Mouse (Mus musculus) ovary, postnatal 14 days (tissue): ENCODE data around the gene Ccdc191.

ENCODE experiments used
- DNase-seq: peaks from one replicate; pipeline ENCODE4 v3.0.0; 2022; ENCODE audit warnings: low spot score

Gene Ccdc191

GRCm38 (mm10) chr16:43980110-43980609 is 90.6 kb downstream of the Ccdc191 start:
- no peak for DNase-seq

GRCm38 (mm10) chr16:43986299-43986698 is 96.7 kb downstream of the Ccdc191 start:
- no peak for DNase-seq

DNA sequence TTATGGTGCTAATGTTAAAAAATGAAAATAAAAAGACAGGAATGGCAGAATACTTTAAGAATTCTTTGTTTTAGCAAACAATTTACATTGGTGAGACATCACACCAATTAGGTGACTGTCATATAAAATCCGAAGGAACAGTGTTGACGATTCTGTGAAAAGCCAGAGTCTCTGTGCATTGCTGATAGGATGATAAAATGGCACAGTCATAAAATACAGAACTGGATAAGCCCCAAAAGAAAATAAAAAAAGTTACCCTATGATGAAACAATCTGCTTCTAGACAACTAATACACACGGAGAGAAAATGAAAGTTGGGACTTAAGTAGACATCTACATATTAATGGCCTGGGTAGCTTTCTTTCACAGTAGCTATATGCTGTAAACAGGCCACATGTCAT is 105.0 kb downstream of the Ccdc191 start:
- DNase-seq, result no peak

DNA sequence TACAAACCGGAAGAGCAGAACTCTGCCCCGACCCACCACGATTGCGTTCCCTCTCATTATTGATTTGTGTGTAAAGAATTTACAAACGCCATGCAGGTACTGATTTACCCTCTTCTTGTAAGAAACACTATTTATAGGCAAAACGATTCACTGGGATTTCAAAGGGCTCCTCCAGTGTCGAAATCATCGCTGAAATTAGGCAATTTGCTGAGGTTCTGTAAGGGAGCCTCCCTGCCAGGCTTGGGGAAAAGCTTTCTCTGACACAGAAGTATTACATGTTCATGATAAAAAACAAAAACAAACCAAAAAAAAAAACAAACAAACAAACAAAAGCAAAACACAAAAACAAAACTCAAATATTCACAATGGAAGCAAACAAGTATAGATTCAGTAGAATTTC is 109.5 kb downstream of the Ccdc191 start:
- no peak for DNase-seq

DNA sequence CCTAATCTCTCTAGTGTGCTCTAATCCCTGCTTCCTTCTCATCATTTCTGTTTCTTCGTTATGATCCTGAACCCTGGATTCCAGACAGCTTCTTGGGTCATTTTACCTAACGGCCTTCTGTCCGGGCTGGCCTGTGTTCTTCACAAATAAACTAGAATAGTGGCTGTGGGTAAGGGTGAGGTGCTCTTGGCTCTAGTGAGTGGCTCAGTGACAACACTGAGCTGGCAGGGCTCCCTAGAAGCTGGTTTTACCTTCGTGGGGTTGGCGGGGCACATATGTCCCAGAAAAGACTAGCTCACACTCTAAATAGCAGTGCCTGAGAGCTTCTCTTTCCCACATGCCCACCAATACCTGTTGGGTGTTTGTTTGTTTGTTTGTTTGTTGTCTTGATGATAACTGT is 109.9 kb downstream of the Ccdc191 start:
- no peak for DNase-seq

DNA sequence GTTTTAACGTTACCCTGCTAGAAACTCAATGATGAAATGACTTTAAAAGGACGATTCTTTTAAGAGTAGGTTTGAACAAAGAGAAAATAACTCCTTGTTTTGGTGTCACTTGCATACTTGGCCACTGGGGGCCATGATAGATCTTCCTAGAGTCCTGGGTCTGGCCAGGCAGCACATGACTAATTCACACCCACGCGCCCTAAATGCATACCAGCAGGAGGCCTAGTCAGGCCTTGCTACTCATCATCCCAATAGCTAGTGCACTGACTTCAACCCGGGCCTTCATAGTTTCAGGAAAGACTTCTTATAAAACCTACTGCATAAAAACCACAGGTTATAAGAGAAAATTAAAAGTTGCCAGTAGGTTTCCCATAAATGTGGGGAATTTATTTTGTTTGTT is 112.5 kb downstream of the Ccdc191 start:
- DNase-seq, result no peak

DNA sequence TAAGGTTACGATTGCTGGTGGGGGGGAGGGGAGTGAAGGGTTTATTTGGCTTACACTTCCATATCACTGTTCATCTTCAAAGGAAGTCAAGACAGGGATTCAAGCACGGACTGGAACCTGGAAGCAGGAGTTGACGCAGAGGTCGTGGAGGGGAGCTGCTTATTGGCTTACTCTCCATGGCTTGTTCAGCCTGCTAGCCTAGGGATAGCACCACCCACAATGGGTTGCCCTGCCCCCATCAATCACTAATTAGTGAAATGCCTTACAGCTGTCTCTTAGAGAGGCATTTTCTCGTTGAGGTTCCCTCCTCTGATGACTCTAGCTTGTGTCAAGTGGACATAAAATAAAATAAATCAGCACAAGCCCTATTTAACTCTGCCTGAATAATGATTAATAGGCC is 121.4 kb downstream of the Ccdc191 start:
- DNase-seq, result no peak
